Mouse (Mus musculus) thymus, postnatal 14 days (tissue): Measurements from ENCODE around the gene Pdcd2.
"Not testable (repeated sequence)": the region's sequence is repeated elsewhere in the genome, so short reads cannot be mapped to it uniquely, and the experiment has no call there.

Source experiments
- DNase-seq: peaks from one replicate; pipeline ENCODE4 v3.0.0; 2021

Gene Pdcd2

DNA sequence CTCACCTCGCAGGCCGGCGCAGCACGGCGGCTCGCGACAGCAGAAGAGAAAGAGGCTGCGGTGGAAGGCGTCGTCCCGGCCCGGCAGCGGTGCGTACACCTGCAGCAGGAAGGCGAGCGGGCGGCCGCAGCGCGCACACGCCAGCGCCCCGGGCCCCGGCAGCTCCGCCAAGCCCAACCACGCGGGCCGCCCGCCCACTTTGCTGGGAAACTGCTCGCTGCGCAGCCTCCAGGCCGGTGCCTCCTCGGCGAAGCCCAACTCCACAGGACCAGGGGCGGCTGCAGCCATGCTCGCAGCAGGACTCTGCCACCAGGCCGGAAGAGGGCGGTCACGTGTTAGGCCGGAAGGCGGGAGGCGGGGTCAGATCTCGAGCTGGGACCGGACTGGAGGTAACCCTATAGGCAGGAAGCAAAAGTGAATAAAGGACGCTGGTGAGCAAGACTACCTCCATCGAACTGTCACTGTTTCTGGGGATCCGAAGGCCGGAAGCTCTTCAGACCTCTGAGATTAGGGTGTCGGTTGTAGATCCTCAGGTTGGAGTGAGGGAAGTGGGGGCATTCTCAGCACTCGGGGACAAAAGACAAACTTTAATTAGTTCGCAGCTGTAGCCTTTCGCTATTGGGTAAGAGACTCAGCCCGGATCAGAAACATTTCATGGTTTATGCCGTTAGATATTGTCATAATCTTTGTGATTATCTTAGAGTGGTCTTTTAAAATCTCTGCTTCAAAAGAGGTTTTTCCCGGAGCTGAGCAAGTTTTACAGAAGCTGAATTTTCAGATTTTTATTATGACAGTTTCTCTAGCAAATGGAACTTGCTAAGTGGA, at the start of gene Pdcd2:
Gene Pdcd2, minus strand, starts transcription at position 316 of the 825 bp plus-strand sequence.
- peak; percentile 95 for DNase-seq

DNA sequence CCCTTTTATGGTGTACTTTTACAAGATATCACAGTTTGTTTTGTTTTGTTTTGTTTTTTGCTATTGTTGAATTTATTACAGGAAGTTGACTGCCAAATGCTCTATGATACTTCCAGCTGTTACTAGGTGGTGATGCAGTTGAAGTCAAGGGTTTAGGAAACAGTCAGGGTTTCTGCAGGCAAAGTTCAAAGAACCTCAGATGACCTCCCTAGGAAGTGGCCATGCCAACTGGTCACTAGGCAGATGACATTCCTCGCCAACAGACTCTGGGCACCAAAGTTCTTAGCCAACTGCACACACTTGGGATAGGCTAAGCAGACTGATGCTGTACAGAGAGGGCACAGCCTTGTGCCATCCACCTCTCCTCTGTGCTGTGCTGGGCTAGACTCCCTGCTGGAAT, 48.0 kb upstream of the Pdcd2 start:
- no peak for DNase-seq

DNA sequence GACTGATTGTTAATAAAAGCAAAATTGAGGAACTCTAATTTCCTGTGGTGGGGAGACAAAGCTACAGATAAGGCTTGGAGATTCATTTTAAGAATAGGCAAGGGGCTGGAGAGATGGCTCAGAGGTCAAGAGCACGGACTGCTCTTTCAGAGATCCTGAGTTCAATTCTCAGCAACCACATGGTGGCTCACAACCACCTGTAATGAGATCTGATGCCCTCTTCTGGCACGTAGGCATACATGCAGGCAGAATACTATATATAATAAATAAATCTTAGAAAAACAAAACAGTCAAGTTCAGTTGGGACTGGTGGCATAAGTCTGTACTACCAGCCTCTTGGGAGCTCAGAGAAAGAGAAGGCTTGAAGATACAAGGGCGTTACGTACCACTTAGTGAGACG, 39.8 kb upstream of the Pdcd2 start:
- DNase-seq: no peak

DNA sequence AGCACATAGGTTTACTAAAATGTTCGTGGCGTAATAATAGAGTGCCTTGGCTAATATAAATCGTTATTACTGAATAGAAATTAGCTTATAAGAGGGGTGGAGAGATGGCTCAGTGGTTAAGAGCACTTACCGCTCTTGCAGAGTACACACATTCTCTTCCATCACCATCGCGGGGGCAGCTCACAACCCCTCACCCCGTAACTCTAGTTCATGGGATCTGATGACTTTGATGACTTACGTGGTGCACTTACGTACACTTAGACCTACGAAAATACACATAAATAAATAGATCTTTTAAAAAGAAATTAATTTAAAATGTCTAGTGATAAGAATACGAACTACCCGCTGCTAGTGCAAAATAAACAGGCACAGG, 37.8 kb upstream of the Pdcd2 start:
- DNase-seq: peak; percentile 18

DNA sequence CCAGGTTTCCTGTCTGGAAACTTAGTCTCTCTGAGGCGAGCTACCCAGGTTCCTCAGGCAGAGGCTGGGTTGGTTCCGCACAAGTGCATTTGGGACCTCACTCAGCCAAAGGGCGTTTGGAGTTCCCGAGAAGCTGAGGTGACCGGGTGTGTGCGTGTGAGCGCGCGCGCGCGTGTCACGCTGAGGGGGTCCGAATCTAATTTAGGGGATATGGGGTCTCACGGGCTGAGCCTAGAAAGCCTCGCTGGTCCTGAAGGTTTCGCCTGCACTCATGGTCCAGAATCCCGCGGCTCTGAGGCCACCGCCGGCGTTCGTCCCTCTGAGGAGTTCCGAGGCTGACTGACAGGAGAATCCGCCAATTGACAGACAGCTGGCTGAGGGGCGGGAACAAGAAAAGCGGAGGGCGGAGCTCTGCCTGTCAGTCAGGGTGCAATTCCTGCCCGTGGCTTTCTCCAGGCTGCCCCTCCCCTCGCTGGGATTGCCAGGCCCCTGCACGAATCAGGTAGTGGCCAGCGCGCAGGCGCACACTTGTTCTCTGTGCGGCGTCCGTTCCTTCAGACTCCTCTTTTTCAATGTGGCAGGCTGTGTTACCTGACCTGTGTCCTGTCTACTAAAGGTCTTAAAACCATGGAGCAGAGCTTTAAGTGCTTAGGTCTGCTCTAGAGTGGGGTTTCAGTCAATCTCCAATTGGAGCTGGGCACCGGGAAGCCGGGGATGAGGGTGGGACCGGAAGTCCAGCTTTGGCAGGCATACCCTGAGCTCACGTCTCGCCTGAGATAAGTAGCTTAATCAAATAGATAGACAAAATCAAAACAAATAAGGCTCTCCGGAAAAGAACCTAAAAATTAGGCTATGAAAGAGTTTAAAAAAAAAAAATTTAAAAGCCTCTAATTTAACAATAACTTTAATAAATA, 37.2 kb upstream of the Pdcd2 start, which contains the start of gene Prdm9:
Gene Prdm9, minus strand, starts transcription at position 341 of the 914 bp plus-strand sequence.
- DNase-seq: peak; percentile 99

DNA sequence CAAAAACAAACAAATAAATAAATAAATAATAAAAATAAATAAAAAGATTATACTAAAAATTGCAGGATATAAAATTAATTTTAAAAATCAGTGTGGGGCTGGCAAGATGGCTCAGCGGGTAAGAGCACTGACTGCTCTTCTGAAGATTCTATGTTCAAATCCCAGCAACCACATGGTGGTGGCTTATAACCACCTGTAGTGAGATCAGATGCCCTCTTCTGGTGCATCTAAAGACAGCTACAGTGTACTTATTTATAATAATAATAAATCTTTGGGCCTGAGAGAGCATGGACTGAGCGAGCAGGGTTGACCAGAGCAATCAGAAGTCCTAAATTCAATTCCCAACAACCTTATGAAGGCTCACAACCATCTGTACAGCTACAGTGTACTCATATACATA, 32.8 kb upstream of the Pdcd2 start:
- DNase-seq: no peak

DNA sequence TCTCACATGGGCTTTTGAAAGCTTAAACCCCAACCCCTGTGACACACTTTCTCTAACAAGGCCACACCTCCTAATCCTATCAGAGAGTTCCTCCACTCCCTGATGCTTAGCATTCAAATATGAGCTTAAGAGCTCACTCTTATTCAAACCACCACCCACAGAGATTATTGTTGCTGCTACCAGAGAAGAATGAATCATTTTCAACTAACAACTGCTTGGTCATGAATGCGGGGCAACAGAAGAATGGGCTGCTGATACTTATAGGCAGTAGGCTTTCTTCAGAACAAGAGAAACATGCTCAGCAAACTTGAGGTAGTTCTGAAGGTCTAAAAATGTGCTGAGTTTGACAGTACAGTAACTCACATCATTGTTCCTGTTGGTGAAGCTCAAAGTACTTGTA, 22.6 kb upstream of the Pdcd2 start:
- DNase-seq: no peak

DNA sequence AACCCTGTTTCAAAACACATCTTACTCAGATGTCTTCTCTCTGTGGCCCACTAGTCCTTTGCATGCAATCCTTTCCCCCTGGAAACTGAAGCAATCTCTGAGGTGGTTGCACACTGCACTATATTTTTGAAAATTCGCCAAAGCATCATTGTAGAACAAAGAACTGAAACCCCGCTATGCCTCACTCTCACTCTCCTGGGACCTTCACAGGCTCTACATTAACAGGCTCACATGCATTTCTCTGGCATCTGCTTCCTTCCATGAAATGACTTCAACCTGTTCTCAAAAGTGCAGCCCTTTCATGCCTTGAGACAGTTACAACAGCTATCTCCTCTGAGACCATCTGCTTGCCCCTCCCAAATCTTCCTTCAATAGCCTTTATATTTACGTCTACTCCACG, 19.3 kb upstream of the Pdcd2 start:
- DNase-seq: no peak

DNA sequence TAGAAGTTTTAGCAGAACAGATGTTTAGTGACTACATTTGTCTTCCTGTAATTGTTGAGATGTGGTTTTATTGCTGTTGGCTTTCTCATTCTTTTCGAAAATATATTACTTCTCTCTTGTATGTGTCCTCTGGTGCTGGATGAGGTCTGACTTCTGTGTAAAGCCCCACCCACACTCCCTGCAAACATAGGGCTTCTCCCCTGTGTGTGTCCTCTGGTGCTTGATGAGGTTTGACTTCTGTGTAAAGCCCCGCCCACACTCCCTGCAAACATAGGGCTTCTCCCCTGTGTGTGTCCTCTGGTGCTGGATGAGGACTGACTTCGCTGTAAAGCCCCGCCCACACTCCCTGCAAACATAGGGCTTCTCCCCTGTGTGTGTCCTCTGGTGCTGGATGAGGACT, 16.8 kb upstream of the Pdcd2 start:
- DNase-seq: not testable (repeated sequence)

DNA sequence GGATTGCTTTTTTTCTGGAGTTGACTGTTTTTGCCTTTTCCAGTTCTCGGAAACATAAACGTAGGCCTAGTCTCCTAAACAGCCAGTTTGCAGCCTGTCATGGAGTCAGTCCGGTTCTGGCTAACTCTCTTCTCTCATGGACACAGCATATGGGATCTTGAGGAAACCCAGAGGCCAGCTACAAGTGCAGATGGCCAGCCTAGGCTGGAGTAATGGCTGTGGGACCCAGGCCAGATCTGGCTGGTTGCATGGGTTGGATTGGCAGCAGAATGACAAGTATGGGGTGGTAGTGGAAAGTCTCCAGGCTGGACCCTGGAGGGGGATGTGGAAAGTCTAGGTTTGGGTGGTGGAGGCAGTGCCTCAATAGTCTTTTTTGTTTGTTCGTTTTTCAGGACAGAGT, 13.2 kb upstream of the Pdcd2 start:
- DNase-seq: no peak

DNA sequence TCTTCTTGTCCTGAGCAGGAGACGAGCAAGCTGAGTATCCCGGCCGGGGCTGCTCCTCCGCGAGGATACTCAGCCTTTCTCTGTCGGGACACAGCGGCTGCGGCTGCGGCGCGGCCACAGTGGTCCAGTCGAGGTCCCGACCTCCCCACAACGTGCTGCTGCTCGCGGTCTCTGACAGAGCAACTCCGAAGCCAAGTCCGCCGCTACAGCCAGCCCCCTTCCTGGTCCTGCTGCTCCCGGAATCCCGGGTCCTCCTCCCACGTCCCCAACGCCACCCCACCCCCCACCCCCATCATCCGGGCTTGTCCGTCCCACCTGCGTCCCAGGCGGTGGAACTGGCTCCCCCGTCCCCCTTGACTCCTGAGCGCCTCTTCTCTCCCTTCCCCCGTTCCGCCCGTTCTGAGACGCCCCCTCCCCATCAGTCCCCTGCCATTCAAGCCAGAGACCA, 9.4 kb upstream of the Pdcd2 start:
- no peak for DNase-seq

DNA sequence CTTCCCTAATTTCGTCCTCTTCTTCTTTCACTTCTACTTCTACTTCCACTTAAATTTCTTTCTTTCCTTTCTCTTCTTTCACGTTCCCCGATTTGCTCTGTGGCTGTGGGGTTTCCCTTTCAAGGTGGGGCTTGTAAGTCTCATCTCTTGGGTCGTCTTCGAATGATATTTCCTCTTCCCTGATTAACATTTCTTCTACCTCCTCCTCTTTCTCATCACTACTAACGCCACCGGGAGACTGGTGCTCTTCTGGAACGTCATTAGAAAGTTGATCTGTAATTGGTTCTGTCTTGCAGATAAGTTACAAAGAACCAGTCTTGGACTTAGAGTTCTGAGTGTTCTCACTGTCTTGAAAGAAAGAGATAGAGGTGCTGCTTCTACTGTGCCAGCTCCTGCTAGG, 8.8 kb upstream of the Pdcd2 start:
- no peak for DNase-seq

DNA sequence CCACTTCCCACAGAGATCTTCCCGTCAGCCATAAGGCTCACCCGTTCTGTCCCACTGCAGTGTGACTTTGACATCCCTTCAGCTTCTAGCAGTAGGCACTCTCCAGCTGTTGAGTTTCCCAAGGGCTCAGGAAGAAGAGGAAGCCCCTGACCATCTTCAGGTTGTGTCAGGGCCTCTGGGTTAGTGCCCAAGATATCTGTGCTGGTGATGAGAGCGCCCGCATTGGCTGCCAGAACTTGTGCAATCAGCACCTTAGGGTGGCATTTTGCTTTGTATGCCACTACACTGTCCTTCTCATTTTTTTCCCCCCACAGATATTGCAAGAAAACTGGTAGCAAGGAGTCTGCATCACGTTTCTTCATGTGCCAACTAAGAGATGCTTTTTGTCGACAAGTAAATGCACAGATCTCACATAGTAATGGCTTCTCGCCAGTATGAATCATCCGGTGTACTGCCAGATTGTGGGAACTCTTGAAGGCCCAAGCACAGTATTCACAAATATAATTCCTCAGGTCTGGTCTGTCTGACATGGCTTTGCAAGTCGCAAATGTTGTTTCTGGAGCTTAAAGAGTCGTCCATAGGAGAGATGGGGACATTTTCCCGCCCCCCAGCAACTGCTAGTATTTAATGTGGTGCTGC, 8.2 kb upstream of the Pdcd2 start:
- DNase-seq: no peak

DNA sequence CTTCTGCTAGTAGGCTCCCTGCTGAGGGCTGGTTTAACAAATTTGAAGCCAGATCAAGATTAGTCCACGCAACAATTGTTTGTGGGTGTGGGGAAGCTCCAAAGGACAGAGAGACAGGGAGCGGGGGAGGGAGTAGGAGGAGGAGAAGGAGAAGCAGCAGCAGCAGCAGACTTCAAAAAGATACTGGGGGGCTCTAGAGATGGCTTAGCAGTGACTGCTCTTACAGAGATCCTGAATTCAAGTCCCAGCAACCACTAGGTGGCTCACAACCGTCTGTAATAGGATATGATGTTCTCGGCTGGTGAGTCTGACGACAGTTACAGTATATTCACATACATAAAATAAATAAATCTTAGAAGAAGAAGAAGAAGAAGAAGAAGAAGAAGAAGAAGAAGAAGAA, 3.0 kb upstream of the Pdcd2 start:
- peak; percentile 71 for DNase-seq

DNA sequence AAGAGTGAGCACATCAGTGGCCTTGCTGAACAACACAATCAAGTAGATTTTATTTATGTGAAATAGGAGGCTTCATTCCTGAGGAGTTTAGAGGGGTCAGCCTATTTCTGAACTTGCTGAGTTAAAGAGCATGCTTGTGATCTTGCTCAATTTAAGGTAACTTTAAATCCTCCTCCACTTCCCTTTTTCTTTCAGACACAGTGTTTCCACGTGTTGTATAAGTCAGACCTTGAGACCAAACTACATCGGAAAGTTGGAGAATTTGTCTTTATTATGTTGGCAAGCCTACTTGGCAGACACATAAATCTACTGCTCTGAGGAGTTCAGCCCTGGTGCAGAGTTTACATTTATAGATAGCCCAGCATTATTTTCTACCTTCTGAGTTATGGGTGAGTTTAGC, 1.8 kb upstream of the Pdcd2 start:
- DNase-seq: no peak

DNA sequence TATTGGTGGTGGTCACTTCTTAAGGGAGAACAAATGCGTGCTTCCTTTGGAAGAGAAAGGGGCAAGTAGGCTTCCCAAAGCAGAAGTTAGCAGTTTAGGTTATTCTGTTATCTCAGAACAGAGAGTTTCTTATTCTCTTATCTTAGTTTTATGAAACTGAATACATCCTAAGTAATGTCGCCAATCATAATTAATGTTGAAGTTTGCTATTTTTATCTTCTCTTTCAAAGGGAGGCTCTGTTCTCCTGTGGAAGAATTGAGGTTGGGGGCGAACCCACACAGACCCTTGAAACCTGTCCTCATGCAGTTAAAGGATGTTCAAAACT, 673 bp upstream of the Pdcd2 start:
- DNase-seq: no peak

DNA sequence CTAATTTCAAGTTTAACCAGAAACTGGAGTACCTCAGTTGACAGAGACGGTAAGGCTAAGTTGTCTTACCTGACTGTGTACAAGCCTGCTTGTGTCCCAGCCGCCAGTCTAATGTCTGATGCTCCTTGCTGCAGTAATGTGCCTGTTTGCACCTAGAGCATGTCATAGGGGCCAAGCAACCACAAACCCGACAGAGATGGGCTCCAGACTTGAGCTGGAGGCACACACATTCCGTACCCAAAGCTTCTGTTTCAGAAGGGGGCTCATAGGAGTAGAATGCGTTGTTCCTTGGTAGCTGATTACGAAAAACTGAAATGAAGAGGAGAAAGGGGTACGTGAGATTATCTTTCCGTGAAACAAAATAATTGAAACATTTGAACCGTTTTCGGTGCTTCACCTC, 797 bp downstream of the Pdcd2 start:
- DNase-seq: peak; percentile 16

DNA sequence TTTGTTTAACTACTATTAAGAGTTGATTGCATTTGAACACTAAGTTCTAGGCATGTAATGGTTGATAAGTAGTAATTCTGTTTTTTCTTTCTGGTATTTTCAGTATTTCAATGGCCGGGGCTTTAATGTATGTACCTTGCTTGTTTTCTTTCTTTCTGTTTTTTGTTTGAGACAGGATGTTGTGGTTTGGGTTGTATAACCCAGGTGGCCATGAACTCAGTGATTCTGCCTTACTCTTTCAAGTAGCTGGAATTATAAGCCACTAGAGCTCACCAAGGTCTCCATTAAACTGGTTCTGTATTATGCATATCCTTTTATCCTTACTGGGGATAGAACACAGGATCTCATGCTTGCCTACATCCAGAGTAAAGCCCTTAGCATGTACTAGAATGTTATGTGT, 8.3 kb downstream of the Pdcd2 start:
- no peak for DNase-seq

DNA sequence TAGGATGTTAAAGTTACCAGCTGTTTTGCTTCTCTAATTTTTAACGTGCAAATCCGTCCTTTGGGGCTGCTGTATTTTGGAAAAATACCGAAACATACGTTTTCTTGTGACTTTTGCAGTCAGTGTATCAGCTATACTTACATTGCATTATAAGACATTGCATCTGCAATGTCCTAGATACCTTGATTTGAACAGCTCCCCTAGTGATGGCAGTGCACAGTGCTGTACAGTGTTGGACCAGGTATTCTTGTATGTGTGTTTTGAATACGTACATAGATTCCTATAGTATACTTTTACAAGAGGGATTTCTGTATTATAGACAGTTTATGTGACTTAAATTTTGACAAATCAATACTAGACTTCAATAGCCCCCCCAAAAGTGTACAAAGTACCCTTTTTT, 8.9 kb downstream of the Pdcd2 start:
- no peak for DNase-seq

DNA sequence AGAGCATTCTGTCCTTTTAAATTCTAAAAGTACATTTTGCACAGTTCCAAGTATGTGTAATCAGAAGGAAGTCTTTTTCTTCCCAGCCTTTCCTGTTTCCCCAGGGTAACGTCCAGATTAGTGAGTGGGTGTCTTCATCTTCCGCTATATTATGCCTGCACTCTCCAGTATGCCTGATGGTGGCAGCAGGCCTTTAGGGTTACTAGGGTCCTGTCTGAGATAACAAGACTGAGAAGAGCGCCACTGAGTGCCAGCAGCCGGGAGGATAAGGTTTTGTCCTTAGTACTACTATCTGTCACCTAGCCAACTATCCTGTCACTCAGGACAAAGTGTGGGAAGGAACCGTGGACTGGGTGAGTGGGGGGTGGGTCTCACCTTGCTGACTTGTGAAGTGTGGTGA, 9.3 kb downstream of the Pdcd2 start:
- DNase-seq: no peak

DNA sequence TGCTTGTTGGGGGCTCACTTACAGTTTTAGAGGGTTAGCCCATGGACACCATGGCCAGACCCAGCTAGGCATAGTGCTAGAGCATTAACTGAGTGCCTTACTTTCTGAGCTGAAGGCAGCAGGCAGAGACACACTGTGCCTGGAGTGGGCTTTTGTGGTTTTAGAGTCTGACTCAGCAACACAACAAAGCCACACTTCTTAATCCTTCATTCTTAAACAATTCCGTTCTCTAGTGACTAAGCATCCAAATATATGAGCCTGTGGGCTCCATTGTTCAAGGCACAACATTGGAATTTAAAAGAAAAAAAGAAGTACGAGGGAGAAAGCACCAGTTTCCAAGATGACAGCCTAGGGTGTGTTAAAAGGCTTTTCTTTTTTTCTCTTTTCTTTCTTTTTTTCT, 16.4 kb downstream of the Pdcd2 start:
- DNase-seq: no peak

DNA sequence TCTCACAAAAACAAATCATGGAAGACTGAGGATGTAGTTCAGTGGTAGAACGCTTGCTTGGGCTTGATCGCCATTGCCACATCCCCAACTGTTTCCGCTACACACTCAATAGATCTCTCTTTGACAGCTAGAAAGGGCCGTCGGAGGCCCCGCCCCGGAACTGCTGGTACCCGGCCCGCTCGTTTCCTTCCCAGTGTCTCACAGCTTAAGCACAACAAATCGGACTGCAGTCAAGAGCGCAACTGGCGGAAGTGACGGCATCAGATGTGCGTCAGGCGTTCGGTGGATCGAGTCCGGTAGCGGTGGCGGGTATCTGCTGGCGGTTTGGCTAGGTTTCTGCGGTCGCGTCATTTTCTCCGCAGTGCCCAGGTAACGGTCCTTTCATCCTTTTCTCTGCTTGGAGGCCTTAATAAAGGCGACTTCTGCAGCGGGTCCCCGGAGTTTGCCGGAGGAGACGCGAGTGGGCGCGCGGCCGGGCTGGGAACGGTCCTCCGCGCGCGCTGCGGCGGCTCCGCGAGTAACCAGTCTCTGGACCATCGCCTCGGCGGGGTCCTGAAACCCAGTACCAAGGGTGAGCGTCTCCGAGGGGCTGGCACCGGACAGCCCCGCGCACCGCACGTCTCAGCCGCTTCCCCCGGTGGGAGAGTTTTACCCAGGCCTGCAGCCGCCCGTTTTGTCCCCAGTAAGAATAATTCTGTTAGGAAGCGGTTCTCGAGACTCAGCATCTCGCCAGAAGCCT, 27.3 kb downstream of the Pdcd2 start, which contains the start of the genes Psmb1 and Tbp:
Gene Psmb1, minus strand, starts transcription at position 96 of the 739 bp plus-strand sequence.
Gene Tbp, plus strand, starts transcription at position 233 of the 739 bp plus-strand sequence.
- peak; percentile 97 for DNase-seq

DNA sequence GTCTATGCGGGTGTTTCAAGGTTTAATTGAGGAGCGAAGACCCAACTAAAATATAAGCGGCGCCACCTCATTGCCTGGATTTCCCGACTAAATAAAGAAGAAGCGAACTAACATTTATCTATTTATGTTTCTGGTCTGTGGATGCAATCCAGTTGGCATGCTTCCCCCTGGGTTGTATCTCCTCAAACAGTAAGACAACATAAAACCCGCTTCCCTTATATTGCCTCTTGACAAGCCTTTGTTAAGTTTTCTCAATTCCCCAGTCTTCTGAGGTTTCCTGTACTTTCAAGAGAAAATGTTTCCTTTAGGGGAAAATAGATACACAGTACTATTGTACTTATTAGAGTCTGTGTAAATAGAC, 28.4 kb downstream of the Pdcd2 start:
- DNase-seq: no peak
